Mouse (Mus musculus) E14TG2a.4 (cell line): Measurements from ENCODE around the gene Prss12.

Experiments used
- CTCF ChIP-seq: conservative IDR thresholded peaks from 2 replicates; pipeline ENCODE4 v1.5.1; 2014; ENCODE audit warnings: low read length
- NANOG ChIP-seq: IDR thresholded peaks from 2 replicates; pipeline ENCODE4 v1.6.1; 2014; ENCODE audit warnings: borderline replicate concordance, low read length, mixed read lengths
- POU5F1 ChIP-seq: IDR thresholded peaks from 2 replicates; pipeline ENCODE4 v1.6.1; 2014; ENCODE audit warnings: low read length, borderline replicate concordance

GRCm38 (mm10) chr3:123462264-123462663 lies 15.6 kb downstream of the Prss12 start:
- TF ChIP-seq CTCF (no peak), POU5F1 (no peak), NANOG (no peak)
